Mouse (Mus musculus) lung, embryonic 15.5 days (tissue): ENCODE data around the gene Tll2. TPM values are rescaled to one million over a fixed set of nuclear protein-coding genes. Genes with fewer than 3 reads are reported as not detected.
A peak's percentile ranks its signal among the peaks of the same experiment; 100 is the strongest.

Source experiments
- ATAC-seq: fragments of 200-750 bp; cut with Nextera tagmentation; 2 replicates; pipeline ENCODE4 v1.8.0; 2017; ENCODE audit warnings: moderate number of reproducible peaks, borderline replicate concordance; ENCODE audit not compliant: low FRiP score, low TSS enrichment; ENCODE audit errors: extremely low read depth
- H3K27ac ChIP-seq: fragments of 300-500 bp; sonication (generic); 2 replicates; pipeline ENCODE4 v1.5.1; 2015; ENCODE audit warnings: moderate library complexity, mild to moderate bottlenecking, inconsistent platforms
- H3K27me3 ChIP-seq: fragments of 300-500 bp; sonication (generic); 2 replicates; pipeline ENCODE4 v1.6.1; 2015; ENCODE audit warnings: inconsistent platforms
- H3K36me3 ChIP-seq: fragments of 300-500 bp; sonication (generic); 2 replicates; pipeline ENCODE4 v1.6.1; 2015; ENCODE audit warnings: inconsistent platforms
- H3K4me1 ChIP-seq: fragments of 300-500 bp; sonication (generic); 2 replicates; pipeline ENCODE4 v1.6.1; 2015; ENCODE audit warnings: inconsistent platforms
- H3K4me2 ChIP-seq: fragments of 300-500 bp; sonication (generic); 2 replicates; pipeline ENCODE4 v1.6.1; 2015; ENCODE audit warnings: inconsistent platforms, mild to moderate bottlenecking, moderate library complexity
- H3K4me3 ChIP-seq: fragments of 300-500 bp; sonication (generic); 2 replicates; pipeline ENCODE4 v1.5.1; 2015; ENCODE audit warnings: mild to moderate bottlenecking, inconsistent platforms
- H3K9ac ChIP-seq: fragments of 300-500 bp; sonication (generic); 2 replicates; pipeline ENCODE4 v1.6.1; 2015; ENCODE audit warnings: inconsistent platforms
- H3K9me3 ChIP-seq: fragments of 300-500 bp; sonication (generic); 2 replicates; pipeline ENCODE4 v1.6.1; 2016; ENCODE audit warnings: inconsistent platforms
- WGBS: fragments of 180-500 bp; shearing (Covaris S2); methylation state at CpG from one replicate; pipeline ENCODE4 v1.1.7; 2015; 5-methylcytosine and 5-hydroxymethylcytosine counted together
- polyA plus RNA-seq: library from polyadenylated mRNA; unstranded; fragments of >200 nt; fragmentation: Nextera tagmentation; extraction: Ambion mirVana; gene quantifications from 2 replicates; pipeline ENCODE4 v1.2.1, GENCODE M21; 2015

Gene Tll2
- polyA plus RNA-seq, 1 experiment from 2014 or later, result not detected

GRCm38 (mm10) chr19:41086289-41086688, 120.3 kb downstream of the Tll2 start:
- H3K27ac ChIP-seq, result no peak overlapping the region
- H3K4me1 ChIP-seq, result no peaks in the 10 kb centered on the region
- no peak overlapping the region for H3K9ac ChIP-seq
- peaks cover 6% of the 10 kb centered on the region; the same call in 1 of the 2 replicates for H3K27me3 ChIP-seq
- H3K36me3 ChIP-seq, result no peaks in the 10 kb centered on the region
- H3K4me2 ChIP-seq, result no peak overlapping the region
- no peaks in the 10 kb centered on the region for H3K9me3 ChIP-seq
- WGBS, result 79% methylated on average over 6 of the region's 6 CpGs
- H3K4me3 ChIP-seq, result no peak overlapping the region
- ATAC-seq, result no peak

GRCm38 (mm10) chr19:41083646-41084045, 123.0 kb downstream of the Tll2 start:
- no peaks in the 10 kb centered on the region for H3K4me1 ChIP-seq

GRCm38 (mm10) chr19:41081589-41081988, 125.0 kb downstream of the Tll2 start:
- WGBS, result 83% methylated on average over 3 of the region's 3 CpGs
- ATAC-seq, result no peak
- Histone ChIP-seq H3K4me2 (no peak overlapping the region), H3K9me3 (no peaks in the 10 kb centered on the region), H3K27me3 (no peaks in the 10 kb centered on the region), H3K4me1 (no peaks in the 10 kb centered on the region), H3K4me3 (no peak overlapping the region), H3K27ac (no peak overlapping the region), H3K9ac (no peak overlapping the region), H3K36me3 (no peaks in the 10 kb centered on the region)

More at GRCm38 (mm10) chr19:41083646-41084045, 123.0 kb downstream of the Tll2 start:
- Histone ChIP-seq H3K9me3 (no peaks in the 10 kb centered on the region), H3K4me2 (no peak overlapping the region), H3K27ac (no peak overlapping the region), H3K36me3 (no peaks in the 10 kb centered on the region), H3K4me3 (no peak overlapping the region), H3K9ac (no peak overlapping the region), H3K27me3 (no peaks in the 10 kb centered on the region)
- 82% methylated on average over 14 of the region's 14 CpGs for WGBS
- ATAC-seq, result no peak

GRCm38 (mm10) chr19:41076906-41077305, 129.7 kb downstream of the Tll2 start, which contains the start of gene Opalin:
Gene Opalin (minus strand): TSS chr19:41077113.
- Histone ChIP-seq H3K9me3 (no peaks in the 10 kb centered on the region), H3K9ac (no peak within 1 kb of the TSS), H3K27me3 (no peaks in the 10 kb centered on the region), H3K4me2 (no peak within 1 kb of the TSS), H3K4me1 (no peaks in the 10 kb centered on the region), H3K4me3 (no peak within 1 kb of the TSS), H3K27ac (no peak within 1 kb of the TSS), H3K36me3 (no peaks in the 10 kb centered on the region)
- 71% methylated on average over 3 of the region's 3 CpGs for WGBS
- no peak for ATAC-seq

GRCm38 (mm10) chr19:41073746-41074455, 132.7 kb downstream of the Tll2 start:
- 81% methylated on average over 14 of the region's 14 CpGs for WGBS
- H3K9me3 ChIP-seq, result no peaks in the 10 kb centered on the region
- no peaks in the 10 kb centered on the region for H3K4me1 ChIP-seq
- H3K9ac ChIP-seq, result no peak overlapping the region
- no peak for ATAC-seq
- H3K27ac ChIP-seq, result no peak overlapping the region
- H3K4me3 ChIP-seq, result no peak overlapping the region
- H3K4me2 ChIP-seq, result no peak overlapping the region
- H3K36me3 ChIP-seq, result no peaks in the 10 kb centered on the region
- H3K27me3 ChIP-seq, result no peaks in the 10 kb centered on the region

- 7% methylated on average over 8 of the region's 8 CpGs for WGBS
- no peak overlapping the region for H3K27ac ChIP-seq
- no peak overlapping the region for H3K9ac ChIP-seq
- H3K9me3 ChIP-seq, result no peaks in the 10 kb centered on the region
- H3K4me1 ChIP-seq, result no peaks in the 10 kb centered on the region
- no peak overlapping the region for H3K4me3 ChIP-seq
- H3K4me2 ChIP-seq, result no peak overlapping the region
- H3K36me3 ChIP-seq, result no peaks in the 10 kb centered on the region
- peak; percentile 31; the same call in 1 of the 2 replicates for ATAC-seq
- no peaks in the 10 kb centered on the region for H3K27me3 ChIP-seq
Measured at GRCm38 (mm10) chr19:41071500-41071899, 135.1 kb downstream of the Tll2 start.

- 54% methylated on average over 4 of the region's 4 CpGs for WGBS
- no peak for ATAC-seq
- Histone ChIP-seq H3K27me3 (no peaks in the 10 kb centered on the region), H3K36me3 (no peaks in the 10 kb centered on the region), H3K27ac (no peak overlapping the region), H3K9me3 (no peaks in the 10 kb centered on the region), H3K4me3 (no peak overlapping the region), H3K9ac (no peak overlapping the region), H3K4me2 (no peak overlapping the region), H3K4me1 (0 out of 2 replicates have a peak, but pooled peaks cover 4% of the 10 kb centered on the region)
Measured at GRCm38 (mm10) chr19:41054702-41055101, 151.9 kb downstream of the Tll2 start.

GRCm38 (mm10) chr19:41053530-41053929, 153.1 kb downstream of the Tll2 start:
- Histone ChIP-seq H3K27me3 (no peaks in the 10 kb centered on the region), H3K9ac (no peak overlapping the region), H3K9me3 (no peaks in the 10 kb centered on the region), H3K27ac (no peak overlapping the region), H3K4me2 (no peak overlapping the region), H3K36me3 (no peaks in the 10 kb centered on the region), H3K4me3 (no peak overlapping the region), H3K4me1 (0 out of 2 replicates have a peak, but pooled peaks cover 4% of the 10 kb centered on the region)
- 32% methylated on average over 10 of the region's 10 CpGs for WGBS
- no peak for ATAC-seq

GRCm38 (mm10) chr19:41052247-41052646, 154.4 kb downstream of the Tll2 start:
- 45% methylated on average over 5 of the region's 5 CpGs for WGBS
- H3K27ac ChIP-seq, result peak overlapping the region; percentile 26; the same call in 1 of the 2 replicates

GRCm38 (mm10) chr19:41051714-41052113, 154.9 kb downstream of the Tll2 start:
- Histone ChIP-seq H3K9me3 (no peaks in the 10 kb centered on the region), H3K27me3 (no peaks in the 10 kb centered on the region), H3K4me2 (no peak overlapping the region), H3K9ac (no peak overlapping the region), H3K27ac (no peak overlapping the region), H3K36me3 (no peaks in the 10 kb centered on the region), H3K4me3 (no peak overlapping the region), H3K4me1 (0 out of 2 replicates have a peak, but pooled peaks cover 4% of the 10 kb centered on the region)
- WGBS, result 76% methylated on average over 1 of the region's 1 CpGs
- no peak for ATAC-seq

More at GRCm38 (mm10) chr19:41052247-41052646, 154.4 kb downstream of the Tll2 start:
- no peak overlapping the region for H3K4me2 ChIP-seq
- H3K4me1 ChIP-seq, result 0 out of 2 replicates have a peak, but pooled peaks cover 4% of the 10 kb centered on the region
- H3K27me3 ChIP-seq, result no peaks in the 10 kb centered on the region
- no peak overlapping the region for H3K4me3 ChIP-seq
- no peak for ATAC-seq
- no peaks in the 10 kb centered on the region for H3K36me3 ChIP-seq
- H3K9me3 ChIP-seq, result no peaks in the 10 kb centered on the region
- H3K9ac ChIP-seq, result no peak overlapping the region

GRCm38 (mm10) chr19:41048187-41048559, 158.5 kb downstream of the Tll2 start:
- H3K27me3 ChIP-seq, result no peaks in the 10 kb centered on the region
- ATAC-seq, result no peak
- WGBS, result 55% methylated on average over 3 of the region's 3 CpGs

GRCm38 (mm10) chr19:41047437-41048186, 159.0 kb downstream of the Tll2 start:
- Histone ChIP-seq H3K27me3 (no peaks in the 10 kb centered on the region), H3K9ac (no peak overlapping the region), H3K36me3 (no peaks in the 10 kb centered on the region), H3K4me2 (no peak overlapping the region), H3K9me3 (no peaks in the 10 kb centered on the region), H3K27ac (no peak overlapping the region), H3K4me3 (no peak overlapping the region), H3K4me1 (0 out of 2 replicates have a peak, but pooled peaks cover 4% of the 10 kb centered on the region)
- 69% methylated on average over 9 of the region's 9 CpGs for WGBS
- no peak for ATAC-seq

More at GRCm38 (mm10) chr19:41048187-41048559, 158.5 kb downstream of the Tll2 start:
- Histone ChIP-seq H3K4me2 (no peak overlapping the region), H3K36me3 (no peaks in the 10 kb centered on the region), H3K9ac (no peak overlapping the region), H3K27ac (no peak overlapping the region), H3K9me3 (no peaks in the 10 kb centered on the region), H3K4me1 (0 out of 2 replicates have a peak, but pooled peaks cover 4% of the 10 kb centered on the region), H3K4me3 (no peak overlapping the region)
